Mouse (Mus musculus): ENCODE measurements around the gene Actr1a. TPM values are rescaled to one million over a fixed set of nuclear protein-coding genes. Genes with fewer than 3 reads are reported as not detected.

Actr1a gene
- polyA plus RNA-seq, 1 experiment from 2014 or later, result 185 TPM

DNA sequence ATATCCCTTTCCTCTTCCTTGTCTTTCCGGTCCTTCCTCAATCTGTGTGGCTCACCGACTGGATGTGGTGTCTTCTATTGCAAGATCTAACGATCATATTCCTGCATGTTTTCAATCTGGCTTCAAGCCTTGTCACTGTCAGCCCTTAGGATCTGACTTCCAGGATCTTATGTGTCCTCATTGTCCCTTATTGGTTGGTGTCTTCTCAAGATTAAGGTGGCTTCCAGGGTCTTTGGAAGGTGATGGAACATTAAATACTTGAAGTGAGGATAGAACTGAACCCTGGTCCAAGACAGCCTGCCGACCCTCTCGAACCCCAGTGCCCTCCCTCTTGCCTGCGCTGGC, 56.6 kb downstream of the Actr1a start:
- peak overlapping the region; percentile 78 for H3K4me3 ChIP-seq
- peak overlapping the region; percentile 93 for H3K27ac ChIP-seq
- WGBS, result 52% methylated on average over 6 of the region's 6 CpGs
- peaks cover 30% of the 10 kb centered on the region for H3K4me1 ChIP-seq
- DNase-seq (ENCODE audit: extremely low spot score, low spot score), result no peak
- H3K27me3 ChIP-seq (ENCODE audit: poor library complexity, severe bottlenecking), result peaks cover 3% of the 10 kb centered on the region; the same call in 1 of the 2 replicates
- H3K36me3 ChIP-seq (replicated peaks), result peaks cover 13% of the 10 kb centered on the region
- no peaks in the 10 kb centered on the region for H3K9me3 ChIP-seq

DNA sequence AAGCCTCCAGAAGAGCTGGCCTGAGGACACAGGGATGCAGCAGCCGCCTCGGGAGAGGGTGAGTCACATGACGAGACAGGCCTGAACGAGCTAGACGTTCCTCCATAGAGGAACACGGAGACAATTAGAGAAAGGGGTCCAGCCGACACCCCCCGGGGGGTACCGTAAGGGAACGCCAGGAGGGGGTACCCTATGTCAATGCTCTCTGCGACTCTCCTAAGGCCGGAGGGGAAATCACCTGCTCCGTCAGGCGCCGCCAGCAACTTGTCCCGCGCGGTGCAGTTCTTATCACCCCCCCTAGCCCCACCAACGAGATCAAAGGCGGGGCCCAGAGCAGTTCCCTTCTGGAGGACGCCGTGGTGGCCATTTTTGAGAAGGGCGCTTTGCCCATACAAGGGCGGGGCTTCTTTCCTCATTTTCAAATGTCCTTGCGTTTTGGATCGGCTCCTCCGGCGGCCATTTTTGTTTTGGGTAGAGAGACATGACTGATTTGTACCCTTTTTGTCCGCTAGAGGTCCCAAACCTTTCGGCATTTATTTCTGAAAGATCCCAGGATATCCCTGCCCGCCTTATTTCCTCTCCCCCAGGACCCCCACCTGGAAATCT, 57.1 kb downstream of the Actr1a start, which contains the start of gene Cuedc2:
Cuedc2 (minus strand) TSS at position 372 of the 606 bp plus-strand sequence.
- Histone ChIP-seq H3K9me3 (no peaks in the 10 kb centered on the region), H3K36me3 (replicated peaks) (peaks cover 13% of the 10 kb centered on the region), H3K4me1 (peaks cover 30% of the 10 kb centered on the region), H3K4me3 (peak within 1 kb of the TSS; percentile 78), H3K27ac (peak within 1 kb of the TSS; percentile 93), H3K27me3 (ENCODE audit: poor library complexity, severe bottlenecking) (no peaks in the 10 kb centered on the region)
- DNase-seq (ENCODE audit: extremely low spot score, low spot score), result peak; percentile 95
- under 1% methylated on average over 31 of the region's 31 CpGs for WGBS

DNA sequence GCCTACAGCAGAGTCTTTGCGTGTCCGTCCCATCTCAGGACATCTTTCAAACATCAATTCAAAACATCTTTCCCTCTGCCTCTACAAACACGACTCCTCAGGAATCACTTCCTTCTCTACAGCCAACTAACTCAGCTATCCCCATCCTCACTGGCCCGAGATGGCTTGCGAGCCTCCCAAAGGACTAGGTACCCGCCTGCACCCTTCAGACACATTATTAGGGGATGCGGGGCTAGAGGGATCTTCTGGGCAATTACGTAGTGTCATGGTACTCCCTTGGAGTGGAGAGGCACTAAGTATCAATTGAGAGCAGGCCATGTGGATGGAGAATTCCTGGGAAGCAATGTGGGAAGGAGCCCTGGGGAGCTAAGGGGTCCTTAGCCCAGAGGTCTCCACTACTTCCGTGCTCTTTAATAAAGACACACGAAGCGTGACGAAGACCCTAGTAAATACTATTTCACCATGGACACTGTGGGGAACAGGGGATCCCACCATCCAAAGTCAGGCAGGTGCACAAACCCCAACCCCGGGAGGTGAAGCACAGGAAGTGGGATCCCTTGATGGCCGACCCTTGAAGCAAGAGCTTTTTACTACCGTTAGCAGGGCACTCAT, 57.7 kb downstream of the Actr1a start:
- WGBS, result 34% methylated on average over 15 of the region's 15 CpGs

DNA sequence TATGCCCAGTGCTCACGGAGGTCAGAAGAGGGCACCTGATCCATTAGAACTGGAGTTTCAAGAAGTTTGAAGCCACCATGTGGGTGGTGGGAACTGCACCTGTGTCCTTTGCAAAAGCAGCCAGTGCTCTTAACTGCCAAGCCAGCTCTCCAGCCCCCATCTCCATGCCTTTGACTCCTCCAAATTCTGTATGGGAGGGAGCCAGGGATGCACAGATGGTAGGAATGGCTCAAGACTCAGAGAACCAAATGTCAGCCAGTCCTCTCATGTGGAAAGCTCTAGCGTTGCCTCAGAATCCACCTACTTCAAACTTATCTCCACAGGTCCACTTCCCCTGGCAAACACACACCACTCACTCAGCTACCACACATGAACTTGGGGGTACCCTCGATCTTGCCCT, 61.6 kb downstream of the Actr1a start:
- H3K36me3 ChIP-seq (replicated peaks), result peaks cover 40% of the 10 kb centered on the region
- no peaks in the 10 kb centered on the region for H3K9me3 ChIP-seq
- whole genome bisulfite sequencing, result 88% methylated on average over 3 of the region's 3 CpGs
- DNase-seq (ENCODE audit: extremely low spot score, low spot score), result no peak
- H3K27me3 ChIP-seq (ENCODE audit: poor library complexity, severe bottlenecking), result peaks cover 25% of the 10 kb centered on the region
- no peak overlapping the region for H3K4me3 ChIP-seq
- peaks cover 59% of the 10 kb centered on the region for H3K4me1 ChIP-seq
- H3K27ac ChIP-seq, result no peak overlapping the region

More for the DNA sequence above, 57.7 kb downstream of the Actr1a start:
- H3K27me3 ChIP-seq (ENCODE audit: poor library complexity, severe bottlenecking), result no peaks in the 10 kb centered on the region
- peak overlapping the region; percentile 93 for H3K27ac ChIP-seq
- H3K9me3 ChIP-seq, result no peaks in the 10 kb centered on the region
- H3K4me3 ChIP-seq, result peak overlapping the region; percentile 78
- H3K4me1 ChIP-seq, result peaks cover 35% of the 10 kb centered on the region
- peaks cover 13% of the 10 kb centered on the region for H3K36me3 ChIP-seq (replicated peaks)
- DNase-seq (ENCODE audit: extremely low spot score, low spot score), result no peak

DNA sequence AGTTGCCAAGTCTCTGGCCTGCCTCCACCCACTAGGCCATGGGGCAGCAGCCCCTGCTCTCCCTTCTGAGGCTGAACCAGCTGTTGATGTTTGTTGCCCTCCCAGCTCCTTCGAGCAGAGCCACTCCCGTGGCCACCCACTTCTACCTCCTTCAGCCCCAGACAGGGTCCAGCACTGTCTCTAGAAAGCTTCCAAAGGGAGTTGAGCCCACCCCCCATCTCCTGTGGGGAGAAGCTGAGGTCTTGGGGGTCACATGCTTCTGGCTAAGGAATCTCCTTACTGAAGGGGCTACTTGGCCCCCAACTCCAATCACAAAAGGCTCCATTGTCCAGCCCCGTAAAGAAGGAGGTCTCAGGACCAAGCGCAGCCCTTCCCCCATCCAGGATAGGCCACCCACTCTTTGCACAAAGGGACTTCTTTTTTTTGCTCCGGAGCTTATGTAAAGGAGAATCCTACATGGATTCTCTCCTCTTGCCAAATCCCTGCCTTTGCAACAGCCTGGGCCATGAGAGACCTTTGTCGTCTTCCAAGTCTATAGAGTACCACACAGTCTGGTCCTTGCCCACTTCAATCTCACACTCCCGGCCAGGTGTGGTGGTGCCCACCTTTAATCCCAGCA, 62.7 kb downstream of the Actr1a start:
- peaks cover 25% of the 10 kb centered on the region for H3K27me3 ChIP-seq (ENCODE audit: poor library complexity, severe bottlenecking)
- no peaks in the 10 kb centered on the region for H3K9me3 ChIP-seq
- WGBS, result 44% methylated on average over 7 of the region's 7 CpGs
- peak overlapping the region; percentile 9 for H3K4me3 ChIP-seq
- H3K27ac ChIP-seq, result peak overlapping the region; percentile 76
- DNase-seq (ENCODE audit: extremely low spot score, low spot score), result no peak
- H3K36me3 ChIP-seq (replicated peaks), result peaks cover 40% of the 10 kb centered on the region
- peaks cover 59% of the 10 kb centered on the region for H3K4me1 ChIP-seq

DNA sequence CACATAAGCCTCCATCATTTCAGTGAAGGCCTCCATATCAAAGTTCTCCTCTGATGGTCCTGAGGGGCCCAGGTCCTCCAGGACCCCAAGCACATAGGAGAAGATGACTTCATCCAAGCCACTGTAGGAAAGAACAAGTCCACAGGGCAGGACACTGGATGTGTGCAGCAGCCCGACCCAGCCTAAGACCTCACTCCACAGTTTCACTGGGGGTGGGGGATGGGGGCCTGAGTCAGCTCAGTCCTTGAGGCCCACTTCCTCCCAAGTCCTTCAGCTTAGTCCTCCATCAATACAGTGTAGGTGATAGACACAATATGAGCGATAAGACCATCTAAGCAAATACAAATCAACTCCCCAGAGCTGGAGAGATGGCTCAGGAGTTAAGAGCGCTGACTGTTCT, 63.6 kb downstream of the Actr1a start:
- WGBS, result 87% methylated on average over 3 of the region's 3 CpGs
- DNase-seq (ENCODE audit: extremely low spot score, low spot score), result no peak
- no peaks in the 10 kb centered on the region for H3K9me3 ChIP-seq
- peaks cover 40% of the 10 kb centered on the region for H3K36me3 ChIP-seq (replicated peaks)
- no peak overlapping the region for H3K4me3 ChIP-seq
- H3K27me3 ChIP-seq (ENCODE audit: poor library complexity, severe bottlenecking), result peaks cover 30% of the 10 kb centered on the region
- H3K27ac ChIP-seq, result no peak overlapping the region
- peaks cover 60% of the 10 kb centered on the region for H3K4me1 ChIP-seq

DNA sequence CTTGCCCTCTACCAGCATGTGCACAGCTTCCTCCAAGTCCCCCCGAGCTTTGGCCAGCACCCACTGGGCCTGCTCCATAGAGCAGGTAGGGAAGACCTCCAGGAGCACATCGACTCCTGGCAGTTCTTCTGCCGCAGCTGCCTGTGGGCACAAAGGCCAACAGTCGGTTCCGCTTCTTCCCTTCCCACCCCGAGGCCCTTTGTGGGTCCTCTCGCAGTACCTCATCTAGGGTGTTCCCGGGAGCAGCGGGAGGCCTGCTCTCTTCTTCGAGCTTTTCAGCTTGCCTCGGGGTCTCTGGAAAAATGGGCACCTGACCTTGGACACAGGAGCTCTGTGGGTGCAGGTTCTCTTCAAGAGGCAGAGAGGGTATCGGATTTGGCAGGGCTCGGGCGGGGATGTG, 64.2 kb downstream of the Actr1a start:
- 88% methylated on average over 14 of the region's 14 CpGs for WGBS
- Histone ChIP-seq H3K36me3 (replicated peaks) (peaks cover 39% of the 10 kb centered on the region), H3K27me3 (ENCODE audit: poor library complexity, severe bottlenecking) (peaks cover 36% of the 10 kb centered on the region), H3K4me1 (peaks cover 66% of the 10 kb centered on the region), H3K27ac (no peak overlapping the region), H3K4me3 (no peak overlapping the region), H3K9me3 (no peaks in the 10 kb centered on the region)
- DNase-seq (ENCODE audit: extremely low spot score, low spot score), result no peak

DNA sequence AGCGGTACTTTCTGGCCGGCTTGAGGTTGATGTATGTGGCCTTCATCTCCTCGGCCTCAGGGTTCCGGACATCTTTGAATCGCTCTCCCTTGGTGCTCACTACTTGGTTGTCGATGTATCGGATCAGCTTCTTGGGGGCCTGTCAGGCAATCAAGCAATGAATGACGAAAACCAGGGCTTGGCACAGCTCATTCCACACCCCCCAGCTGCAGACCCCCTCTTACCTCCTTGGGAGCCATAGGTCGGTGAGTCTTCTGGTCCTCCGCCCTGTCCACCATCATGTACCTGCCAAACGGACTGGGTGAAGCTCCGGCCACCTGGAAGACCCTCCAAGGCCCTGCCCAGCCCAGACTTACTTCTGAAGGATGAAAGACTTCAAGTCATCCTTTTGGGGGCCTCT, 64.9 kb downstream of the Actr1a start:
- no peak for DNase-seq (ENCODE audit: extremely low spot score, low spot score)
- Histone ChIP-seq H3K4me3 (0 out of 2 replicates have a peak overlapping the region, but pooled peaks have one; percentile 14), H3K4me1 (peaks cover 72% of the 10 kb centered on the region), H3K27me3 (ENCODE audit: poor library complexity, severe bottlenecking) (peaks cover 42% of the 10 kb centered on the region), H3K27ac (no peak overlapping the region), H3K9me3 (no peaks in the 10 kb centered on the region), H3K36me3 (replicated peaks) (peaks cover 32% of the 10 kb centered on the region)
- WGBS, result 93% methylated on average over 12 of the region's 12 CpGs

DNA sequence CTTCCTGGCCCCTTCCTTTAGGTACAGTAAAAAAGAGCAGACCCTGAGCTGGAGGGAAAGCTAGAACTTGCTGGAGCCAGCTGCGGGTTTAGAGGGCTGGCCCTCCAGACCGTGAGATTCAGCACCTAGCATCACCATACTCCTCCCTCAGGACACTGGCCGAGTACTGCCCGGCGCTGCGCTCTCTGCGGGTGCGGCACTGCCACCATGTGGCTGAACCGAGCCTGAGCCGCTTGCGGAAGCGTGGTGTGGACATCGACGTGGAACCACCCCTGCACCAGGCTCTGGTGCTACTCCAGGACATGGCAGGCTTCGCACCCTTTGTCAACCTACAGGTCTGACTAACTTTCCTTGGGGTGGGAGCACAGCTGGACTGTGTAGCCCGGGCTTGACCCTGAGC, 65.6 kb downstream of the Actr1a start:
- Histone ChIP-seq H3K36me3 (replicated peaks) (peaks cover 28% of the 10 kb centered on the region), H3K4me1 (peaks cover 75% of the 10 kb centered on the region), H3K9me3 (no peaks in the 10 kb centered on the region), H3K27me3 (ENCODE audit: poor library complexity, severe bottlenecking) (peaks cover 50% of the 10 kb centered on the region), H3K27ac (no peak overlapping the region), H3K4me3 (peak overlapping the region; percentile 80)
- peak; percentile 80 for DNase-seq (ENCODE audit: extremely low spot score, low spot score)
- WGBS, result 8% methylated on average over 16 of the region's 16 CpGs

DNA sequence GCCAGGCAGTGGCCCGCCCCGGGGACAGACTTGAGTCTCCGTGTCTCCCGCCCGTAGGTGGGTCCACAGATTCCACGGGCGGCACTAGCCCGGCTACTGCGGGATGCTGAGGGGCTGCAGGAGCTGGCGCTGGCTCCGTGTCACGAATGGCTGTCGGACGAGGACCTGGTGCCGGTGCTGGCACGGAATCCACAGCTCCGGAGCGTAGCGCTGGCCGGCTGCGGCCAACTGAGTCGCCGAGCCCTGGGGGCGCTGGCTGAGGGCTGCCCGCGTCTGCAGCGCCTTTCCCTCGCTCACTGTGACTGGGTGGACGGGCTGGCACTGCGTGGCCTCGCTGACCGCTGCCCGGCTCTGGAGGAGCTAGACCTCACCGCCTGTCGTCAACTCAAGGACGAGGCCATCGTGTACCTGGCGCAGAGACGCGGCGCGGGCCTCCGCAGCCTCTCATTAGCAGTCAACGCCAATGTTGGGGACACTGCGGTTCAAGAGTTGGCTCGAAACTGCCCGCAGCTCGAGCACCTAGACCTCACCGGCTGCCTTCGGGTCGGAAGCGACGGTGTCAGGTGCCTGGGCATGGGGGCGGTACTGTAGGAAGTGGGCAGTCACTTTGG, 66.4 kb downstream of the Actr1a start:
- DNase-seq (ENCODE audit: extremely low spot score, low spot score), result no peak
- H3K27ac ChIP-seq, result peak overlapping the region; percentile 91
- peaks cover 58% of the 10 kb centered on the region for H3K27me3 ChIP-seq (ENCODE audit: poor library complexity, severe bottlenecking)
- no peaks in the 10 kb centered on the region for H3K9me3 ChIP-seq
- peaks cover 71% of the 10 kb centered on the region for H3K4me1 ChIP-seq
- peak overlapping the region; percentile 80 for H3K4me3 ChIP-seq
- peaks cover 28% of the 10 kb centered on the region for H3K36me3 ChIP-seq (replicated peaks)
- WGBS, result 2% methylated on average over 54 of the region's 54 CpGs

DNA sequence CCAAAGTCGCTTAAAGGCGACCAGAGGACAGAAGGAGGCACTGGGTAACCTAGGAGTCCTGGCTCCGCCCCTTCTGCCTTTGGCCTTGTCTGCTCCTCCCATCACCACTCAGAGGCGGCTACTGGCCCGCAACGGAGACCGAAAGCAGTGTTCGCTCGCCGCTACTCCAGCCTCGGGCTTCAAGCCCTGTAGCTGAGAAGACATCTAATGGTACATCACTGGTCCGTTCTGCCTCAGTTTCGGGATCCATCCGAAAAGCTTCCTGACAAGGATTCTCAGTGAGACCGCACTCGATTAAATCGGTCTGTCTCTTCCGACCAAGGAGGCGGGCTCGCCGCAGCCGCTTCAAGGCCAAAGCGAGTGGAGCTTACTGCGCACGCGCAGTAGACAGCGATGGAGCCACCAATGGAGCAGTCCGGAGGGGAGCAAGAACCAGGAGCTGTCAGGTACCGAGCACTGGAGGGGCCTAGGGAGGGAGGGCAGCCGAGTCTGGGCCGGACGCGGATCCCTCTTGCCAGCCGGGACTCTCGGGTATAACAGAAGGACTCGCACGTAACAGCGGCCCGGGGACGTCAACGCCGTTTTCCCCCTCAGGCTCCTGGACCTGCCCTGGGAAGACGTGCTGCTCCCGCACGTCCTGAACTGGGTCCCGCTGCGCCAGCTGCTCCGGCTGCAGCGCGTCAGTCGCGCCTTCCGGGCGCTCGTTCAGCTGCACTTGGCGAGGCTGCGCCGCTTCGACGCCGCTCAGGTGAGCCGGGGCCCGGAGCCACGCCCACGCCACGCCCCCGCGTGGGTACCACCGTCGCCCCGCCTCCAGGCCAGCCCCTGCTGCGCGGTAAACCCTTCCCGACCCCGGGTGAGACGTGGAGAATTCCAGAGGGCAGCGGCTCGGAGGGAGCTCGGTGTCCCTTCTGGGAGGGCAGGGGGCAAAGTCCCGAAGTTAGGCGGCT, 67.2 kb downstream of the Actr1a start, which contains the start of gene Fbxl15:
Fbxl15 (plus strand) TSS at position 104 of the 950 bp plus-strand sequence.
- H3K4me1 ChIP-seq, result peaks cover 71% of the 10 kb centered on the region
- peaks cover 65% of the 10 kb centered on the region for H3K27me3 ChIP-seq (ENCODE audit: poor library complexity, severe bottlenecking)
- peak within 1 kb of the TSS; percentile 80 for H3K4me3 ChIP-seq
- H3K9me3 ChIP-seq, result no peaks in the 10 kb centered on the region
- peak; percentile 97 for DNase-seq (ENCODE audit: extremely low spot score, low spot score)
- under 1% methylated on average over 81 of the region's 81 CpGs for WGBS
- H3K27ac ChIP-seq, result peak within 1 kb of the TSS; percentile 91
- H3K36me3 ChIP-seq (replicated peaks), result peaks cover 28% of the 10 kb centered on the region

DNA sequence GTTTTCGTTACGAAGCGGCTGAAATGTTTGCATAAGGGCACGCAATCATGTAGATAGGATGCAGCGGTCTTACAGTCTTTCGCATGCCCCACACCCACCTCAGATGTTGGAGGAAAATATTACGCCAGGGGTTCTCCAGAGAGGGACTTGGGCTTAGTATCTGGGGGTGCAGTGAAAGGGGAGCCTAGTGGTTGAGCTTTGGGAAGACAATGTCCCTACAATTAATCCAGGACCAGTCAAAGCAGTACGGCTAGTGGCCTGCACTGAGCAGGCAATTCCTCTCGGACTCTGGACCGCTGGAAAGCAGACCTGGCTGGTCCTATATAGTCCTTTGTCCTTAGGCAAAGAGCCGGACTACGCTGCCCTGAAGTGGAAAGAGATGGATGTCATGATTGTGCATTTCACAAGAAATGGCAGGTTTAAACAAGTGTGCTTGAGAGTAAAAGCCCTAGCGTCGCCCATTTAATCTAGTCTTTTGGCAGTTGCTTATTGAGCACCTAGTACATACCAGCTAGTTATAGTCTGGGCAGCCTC, 68.0 kb downstream of the Actr1a start:
- 31% methylated on average over 14 of the region's 14 CpGs for WGBS
- Histone ChIP-seq H3K4me1 (peaks cover 65% of the 10 kb centered on the region), H3K27ac (peak overlapping the region; percentile 91), H3K27me3 (ENCODE audit: poor library complexity, severe bottlenecking) (peaks cover 73% of the 10 kb centered on the region), H3K4me3 (peak overlapping the region; percentile 80), H3K36me3 (replicated peaks) (peaks cover 26% of the 10 kb centered on the region), H3K9me3 (no peaks in the 10 kb centered on the region)
- DNase-seq (ENCODE audit: extremely low spot score, low spot score), result no peak
